Mouse (Mus musculus) kidney, postnatal 4 days (tissue): ENCODE measurements around the gene Gm960.
"Not testable (repeated sequence)": the region's sequence is repeated elsewhere in the genome, so short reads cannot be mapped to it uniquely, and the experiment has no call there.

Experiments
- DNase-seq, 2 experiments: peaks; one replicate each; pipeline ENCODE4 v3.0.0; 2021; ENCODE audit warnings: mixed read lengths in 2 of 2

Gene Gm960

GRCm38 (mm10) chr19:4587426-4587825, 111.0 kb downstream of the Gm960 start:
- DNase-seq, result no peak

- DNase-seq, result not testable (repeated sequence)
Observed at GRCm38 (mm10) chr19:4586783-4587182, 111.7 kb downstream of the Gm960 start.

GRCm38 (mm10) chr19:4583856-4584255, 114.6 kb downstream of the Gm960 start:
- DNase-seq, result no peak

DNA sequence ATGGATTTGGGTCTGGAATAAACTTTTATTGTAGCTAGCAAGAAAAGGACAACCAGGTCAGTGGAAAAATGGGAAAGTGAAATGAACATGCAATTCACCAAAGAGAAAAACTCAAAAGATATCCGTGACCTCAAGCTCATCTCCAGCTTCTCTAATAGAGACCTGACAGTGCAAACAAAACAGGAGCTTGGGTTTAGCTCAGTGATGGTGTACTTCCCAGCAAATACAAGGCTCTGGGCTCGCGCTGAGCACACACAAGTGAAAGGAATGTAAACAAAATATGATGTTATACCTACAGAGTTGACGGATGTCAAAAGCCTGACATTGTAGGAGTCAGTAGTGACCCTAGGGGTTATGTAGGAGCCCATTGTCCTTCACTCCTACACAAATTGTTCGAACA, 119.2 kb downstream of the Gm960 start:
- no peak for DNase-seq

- peak in 1 of 2 experiments; percentile 36 for DNase-seq
Observed at GRCm38 (mm10) chr19:4578799-4579198, 119.7 kb downstream of the Gm960 start.
